Mouse (Mus musculus): Measurements from ENCODE around the gene Setd1a. TPM values are rescaled to one million over a fixed set of nuclear protein-coding genes. Genes with fewer than 3 reads are reported as not detected.

Setd1a gene
- polyA plus RNA-seq, 2 experiments, result 5.7 to 10.5 TPM

DNA sequence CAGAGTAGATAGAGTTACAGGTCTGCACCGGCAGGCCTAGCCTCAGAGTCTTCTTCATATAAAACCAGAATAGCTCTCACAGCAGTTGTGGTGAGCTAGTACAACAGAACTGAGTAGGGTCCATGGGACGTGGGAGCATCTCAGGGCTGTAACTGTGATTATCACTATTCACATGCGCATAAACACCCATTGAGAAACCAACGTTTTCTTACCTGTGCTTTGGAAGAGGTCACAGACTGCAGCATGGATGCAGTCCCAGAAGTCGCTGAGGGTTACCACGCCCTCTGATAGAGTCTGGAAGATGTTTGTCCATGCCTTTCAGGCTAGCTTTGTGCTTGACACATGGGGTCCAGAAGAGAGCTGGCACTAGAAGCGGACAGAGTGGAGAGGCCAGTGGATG, 22.7 kb upstream of the Setd1a start:
- no peak overlapping the region for H3K4me3 ChIP-seq (ENCODE audit: insufficient read depth in 1 of 2, low read depth in 2 of 2, low read length in 2 of 2)
- no peak overlapping the region for H3K27ac ChIP-seq
- DNase-seq (ENCODE audit: low read depth in 3 of 3, low spot score in 3 of 3) (no peak), ATAC-seq (ENCODE audit: insufficient read depth) (no peak)
- no peaks in the 10 kb centered on the region; the same call in 1 of the 2 replicates for H3K36me3 ChIP-seq (replicated peaks; ENCODE audit: control insufficient read depth, insufficient read depth, low read depth)
- 73% methylated on average over 7 of the region's 7 CpGs for WGBS (ENCODE audit: insufficient replicate concordance)
- H3K4me2 ChIP-seq (ENCODE audit: low read depth), result no peak overlapping the region
- no peaks in the 10 kb centered on the region for H3K27me3 ChIP-seq (ENCODE audit: control insufficient read depth, insufficient read depth, low read length)
- TF ChIP-seq CTCF (IDR thresholded peaks at IDR 0.05; ENCODE audit: low read depth) (no peak), EP300 (IDR thresholded peaks at IDR 0.05; ENCODE audit: low read depth) (no peak)
- no peaks in the 10 kb centered on the region; a peak in 2 of 4 replicates for H3K4me1 ChIP-seq (replicated peaks; ENCODE audit: control insufficient read depth in 2 of 2, insufficient read depth in 2 of 2, low read length in 1 of 2)
- H3K9me3 ChIP-seq (ENCODE audit: control insufficient read depth, low read length), result no peaks in the 10 kb centered on the region
- no peak overlapping the region for H3K9ac ChIP-seq (replicated peaks)

DNA sequence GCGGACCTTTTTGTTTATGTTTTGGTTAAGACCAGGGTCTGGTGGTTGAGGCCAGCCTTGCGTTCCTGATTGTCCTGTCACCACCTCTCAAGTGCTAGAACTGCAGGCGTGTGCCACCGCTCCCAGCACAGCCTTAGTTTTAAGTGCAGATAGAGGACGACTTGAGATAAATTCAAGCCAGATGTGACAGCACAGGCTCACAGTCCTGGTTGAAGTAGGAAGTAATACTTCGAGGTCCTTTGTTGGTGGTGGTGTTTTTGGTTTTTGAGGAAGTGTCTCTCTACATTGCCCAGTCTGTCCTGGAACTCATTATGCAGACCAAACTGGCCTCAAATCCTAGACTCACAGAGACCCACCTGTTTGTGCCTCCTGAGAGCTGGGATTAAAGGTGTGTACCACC, 16.8 kb upstream of the Setd1a start:
- Histone ChIP-seq H3K4me1 (replicated peaks; ENCODE audit: control insufficient read depth in 2 of 2, insufficient read depth in 2 of 2, low read length in 1 of 2) (0 out of 4 replicates have a peak, but pooled peaks cover 0 to 4% of the 10 kb centered on the region in 2 experiments), H3K36me3 (replicated peaks; ENCODE audit: control insufficient read depth, insufficient read depth, low read depth) (no peaks in the 10 kb centered on the region), H3K4me2 (ENCODE audit: low read depth) (no peak overlapping the region), H3K9ac (replicated peaks) (no peak overlapping the region), H3K27ac (no peak overlapping the region), H3K9me3 (ENCODE audit: control insufficient read depth, low read length) (no peaks in the 10 kb centered on the region), H3K27me3 (ENCODE audit: control insufficient read depth, insufficient read depth, low read length) (no peaks in the 10 kb centered on the region), H3K4me3 (ENCODE audit: insufficient read depth in 1 of 2, low read depth in 2 of 2, low read length in 2 of 2) (no peak overlapping the region)
- DNase-seq (ENCODE audit: low read depth in 3 of 3, low spot score in 3 of 3) (no peak), ATAC-seq (ENCODE audit: insufficient read depth) (no peak)
- WGBS (ENCODE audit: insufficient replicate concordance), result 19% methylated on average over 6 of the region's 6 CpGs
- TF ChIP-seq CTCF (IDR thresholded peaks at IDR 0.05; ENCODE audit: low read depth) (no peak), EP300 (IDR thresholded peaks at IDR 0.05; ENCODE audit: low read depth) (no peak)

DNA sequence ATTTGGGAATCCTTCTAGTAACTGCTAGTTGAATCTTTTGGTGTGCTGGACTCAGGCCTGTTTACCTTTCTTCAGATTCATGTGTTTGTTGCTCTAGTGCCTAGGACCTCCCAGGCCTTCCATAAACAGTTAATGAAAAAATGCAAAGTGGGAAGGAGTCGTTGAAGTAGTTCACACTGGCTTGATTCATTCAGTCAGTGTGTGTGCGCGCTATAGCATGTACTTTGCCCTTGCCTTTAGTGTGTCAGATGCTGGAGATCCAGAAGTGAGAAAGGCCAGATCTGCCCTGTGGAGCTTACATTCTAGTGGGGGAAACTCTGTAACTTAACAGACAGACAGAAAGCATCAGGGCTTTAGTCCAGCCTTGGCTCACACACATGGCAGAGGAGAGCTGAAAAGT, 16.0 kb upstream of the Setd1a start:
- no peaks in the 10 kb centered on the region for H3K9me3 ChIP-seq (ENCODE audit: control insufficient read depth, low read length)
- H3K4me2 ChIP-seq (ENCODE audit: low read depth), result no peak overlapping the region
- no peaks in the 10 kb centered on the region for H3K36me3 ChIP-seq (replicated peaks; ENCODE audit: control insufficient read depth, insufficient read depth, low read depth)
- H3K27me3 ChIP-seq (ENCODE audit: control insufficient read depth, insufficient read depth, low read length), result no peaks in the 10 kb centered on the region
- 0 out of 4 replicates have a peak, but pooled peaks cover 0 to 4% of the 10 kb centered on the region in 2 experiments for H3K4me1 ChIP-seq (replicated peaks; ENCODE audit: control insufficient read depth in 2 of 2, insufficient read depth in 2 of 2, low read length in 1 of 2)
- WGBS (ENCODE audit: insufficient replicate concordance), result 83% methylated on average over 3 of the region's 3 CpGs
- DNase-seq (ENCODE audit: low read depth in 3 of 3, low spot score in 3 of 3), result no peak
- no peak for TF ChIP-seq CTCF (IDR thresholded peaks at IDR 0.05; ENCODE audit: low read depth)
- no peak for TF ChIP-seq EP300 (IDR thresholded peaks at IDR 0.05; ENCODE audit: low read depth)
- H3K9ac ChIP-seq (replicated peaks), result no peak overlapping the region
- no peak overlapping the region for H3K4me3 ChIP-seq (ENCODE audit: insufficient read depth in 1 of 2, low read depth in 2 of 2, low read length in 2 of 2)
- ATAC-seq (ENCODE audit: insufficient read depth), result no peak
- no peak overlapping the region for H3K27ac ChIP-seq

DNA sequence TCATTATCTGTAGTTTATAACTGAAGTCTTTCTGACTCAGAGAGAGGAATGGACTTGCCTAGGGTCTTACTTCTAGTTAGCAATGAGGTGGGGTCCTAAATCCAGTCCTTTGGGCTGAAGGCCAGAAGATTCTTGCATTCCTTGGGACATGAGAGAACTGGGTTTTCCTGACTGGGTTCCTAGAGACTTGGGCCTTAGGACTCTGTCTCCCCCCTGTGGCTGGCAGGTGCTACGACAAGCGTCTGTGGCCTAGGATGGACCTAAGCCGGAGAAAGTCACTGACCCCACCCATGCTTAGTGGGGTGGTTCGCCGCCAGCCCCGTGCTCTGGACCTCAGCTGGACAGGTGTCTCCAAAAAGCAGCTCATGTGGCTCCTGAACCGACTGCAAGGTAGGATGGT, 15.4 kb upstream of the Setd1a start:
- Histone ChIP-seq H3K36me3 (replicated peaks; ENCODE audit: control insufficient read depth, insufficient read depth, low read depth) (no peaks in the 10 kb centered on the region), H3K27me3 (ENCODE audit: control insufficient read depth, insufficient read depth, low read length) (no peaks in the 10 kb centered on the region), H3K9me3 (ENCODE audit: control insufficient read depth, low read length) (no peaks in the 10 kb centered on the region), H3K4me2 (ENCODE audit: low read depth) (no peak overlapping the region), H3K4me1 (replicated peaks; ENCODE audit: control insufficient read depth in 2 of 2, insufficient read depth in 2 of 2, low read length in 1 of 2) (peaks cover 3 to 9% of the 10 kb centered on the region in 2 experiments; a peak in 3 of 4 replicates), H3K9ac (replicated peaks) (no peak overlapping the region), H3K27ac (no peak overlapping the region), H3K4me3 (ENCODE audit: insufficient read depth in 1 of 2, low read depth in 2 of 2, low read length in 2 of 2) (no peak overlapping the region)
- ATAC-seq (ENCODE audit: insufficient read depth) (peak; percentile 55; the same call in 1 of the 2 replicates), DNase-seq (ENCODE audit: low read depth in 3 of 3, low spot score in 3 of 3) (peak in 1 of 3 experiments; percentile 54)
- TF ChIP-seq CTCF (IDR thresholded peaks at IDR 0.05; ENCODE audit: low read depth) (peak; percentile 99), EP300 (IDR thresholded peaks at IDR 0.05; ENCODE audit: low read depth) (no peak)
- 16% methylated on average over 7 of the region's 7 CpGs for WGBS (ENCODE audit: insufficient replicate concordance)

DNA sequence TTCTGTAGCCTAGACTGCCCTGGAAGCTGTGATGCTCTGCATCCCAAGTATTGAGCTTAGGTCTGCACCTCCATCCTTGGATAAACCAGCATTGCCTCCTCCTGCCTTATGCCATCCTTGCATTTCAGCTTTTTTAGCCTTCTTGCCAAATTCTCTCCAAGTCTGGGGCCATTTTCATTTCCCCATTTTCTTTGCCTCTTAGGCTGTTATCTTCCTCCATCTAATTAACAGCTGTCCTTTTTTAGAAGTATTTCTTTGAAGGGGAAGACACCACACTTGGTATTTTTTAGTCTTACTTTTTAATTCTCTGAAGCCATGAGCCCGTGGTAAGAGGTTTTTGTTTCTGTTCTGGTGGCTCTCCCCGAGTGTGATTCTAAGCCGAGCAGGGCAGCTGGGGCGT, 12.8 kb upstream of the Setd1a start:
- 78% methylated on average over 4 of the region's 4 CpGs for WGBS (ENCODE audit: insufficient replicate concordance)
- no peaks in the 10 kb centered on the region for H3K27me3 ChIP-seq (ENCODE audit: control insufficient read depth, insufficient read depth, low read length)
- ATAC-seq (ENCODE audit: insufficient read depth), result no peak
- no peak overlapping the region for H3K4me2 ChIP-seq (ENCODE audit: low read depth)
- DNase-seq (ENCODE audit: low read depth in 3 of 3, low spot score in 3 of 3), result no peak
- H3K9ac ChIP-seq (replicated peaks), result no peak overlapping the region
- H3K4me3 ChIP-seq (ENCODE audit: insufficient read depth in 1 of 2, low read depth in 2 of 2, low read length in 2 of 2), result no peak overlapping the region
- no peaks in the 10 kb centered on the region for H3K36me3 ChIP-seq (replicated peaks; ENCODE audit: control insufficient read depth, insufficient read depth, low read depth)
- H3K27ac ChIP-seq, result no peak overlapping the region
- peaks cover 18 to 31% of the 10 kb centered on the region in 2 experiments for H3K4me1 ChIP-seq (replicated peaks; ENCODE audit: control insufficient read depth in 2 of 2, insufficient read depth in 2 of 2, low read length in 1 of 2)
- H3K9me3 ChIP-seq (ENCODE audit: control insufficient read depth, low read length), result no peaks in the 10 kb centered on the region
- TF ChIP-seq CTCF (IDR thresholded peaks at IDR 0.05; ENCODE audit: low read depth) (no peak), EP300 (IDR thresholded peaks at IDR 0.05; ENCODE audit: low read depth) (no peak)
